Mouse (Mus musculus): ENCODE measurements around the gene Ccdc158.

Ccdc158 gene

DNA sequence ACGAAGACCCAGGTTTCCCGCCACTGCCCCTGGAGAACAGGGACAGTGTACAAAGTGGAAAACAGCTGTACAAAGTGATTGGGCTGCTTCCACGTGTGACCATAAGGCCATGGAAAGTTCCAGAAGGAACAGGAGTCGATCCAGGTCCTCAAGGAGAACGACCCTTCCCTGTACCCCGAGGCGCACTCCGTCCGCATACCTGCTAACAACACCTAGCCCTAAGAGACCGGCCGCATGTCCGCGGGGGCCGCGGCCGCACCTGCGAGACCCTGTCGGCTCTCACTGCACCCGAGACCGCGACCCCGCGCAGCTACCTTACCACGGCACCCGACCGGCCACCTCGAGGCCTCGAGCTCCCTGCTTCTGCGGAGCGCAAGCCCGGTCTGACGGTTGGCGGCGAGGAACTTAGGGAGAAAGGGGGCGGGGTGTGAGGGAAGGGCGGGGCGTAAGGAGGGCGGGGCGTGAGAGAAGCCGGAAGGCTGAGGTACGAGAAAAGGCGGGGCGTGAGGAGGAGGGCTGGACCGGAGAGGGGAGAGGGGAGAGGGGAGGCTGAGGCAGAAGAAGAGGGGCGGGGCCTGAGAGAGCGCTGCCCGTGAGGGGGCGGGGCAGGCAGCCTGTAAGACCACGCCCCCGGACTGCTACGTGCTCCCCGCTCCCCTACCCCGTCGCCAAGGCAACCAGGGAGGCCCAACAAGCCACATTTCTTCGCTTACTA lies at the start of gene Ccdc158:
TSS of gene Ccdc158 (minus strand) at position 413 of the 715 bp plus-strand sequence.
- DNase-seq (ENCODE audit: low spot score in 2 of 2), result peak; percentile 43 to 55

DNA sequence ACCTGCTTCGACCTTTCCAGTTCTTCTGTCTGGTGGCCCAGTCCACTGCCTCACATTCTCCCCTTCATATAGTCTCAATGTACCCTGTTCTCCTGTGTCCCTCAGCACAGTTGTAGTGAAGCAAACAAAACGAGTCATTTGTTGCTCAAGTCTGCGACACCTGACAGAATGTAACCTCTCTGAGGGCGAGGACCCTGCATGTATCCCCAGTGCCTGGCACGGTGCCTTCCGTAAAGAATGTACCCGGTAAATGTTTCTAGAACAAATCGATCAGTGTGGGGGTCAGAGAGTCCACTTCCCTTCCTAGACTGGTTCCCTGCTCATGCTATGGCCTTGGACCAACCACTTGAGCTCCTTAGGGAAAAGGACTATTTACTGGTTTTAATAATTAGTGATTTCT lies 46.5 kb upstream of the Ccdc158 start:
- no peak for DNase-seq (ENCODE audit: low spot score in 2 of 2)

DNA sequence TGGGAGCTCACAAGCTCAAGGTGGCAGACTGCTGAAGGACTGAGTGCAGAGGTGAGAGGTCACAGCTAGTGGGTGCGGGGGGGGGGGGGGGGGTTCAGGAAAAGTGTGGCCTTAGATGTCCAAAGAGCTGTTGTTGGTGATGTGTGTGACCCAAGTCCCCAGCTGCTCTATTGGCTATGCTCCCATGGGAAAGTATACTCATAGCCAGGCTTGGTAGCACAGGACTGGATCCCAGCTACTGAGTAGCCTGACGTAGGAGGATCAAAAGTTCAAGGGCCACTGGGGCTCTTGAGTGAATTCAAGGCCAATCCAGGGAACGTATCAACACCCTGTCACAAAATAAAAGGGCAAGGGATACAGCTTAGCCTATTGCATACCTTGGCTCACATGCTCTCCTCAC lies 43.8 kb upstream of the Ccdc158 start:
- no peak for DNase-seq (ENCODE audit: low spot score in 2 of 2)

DNA sequence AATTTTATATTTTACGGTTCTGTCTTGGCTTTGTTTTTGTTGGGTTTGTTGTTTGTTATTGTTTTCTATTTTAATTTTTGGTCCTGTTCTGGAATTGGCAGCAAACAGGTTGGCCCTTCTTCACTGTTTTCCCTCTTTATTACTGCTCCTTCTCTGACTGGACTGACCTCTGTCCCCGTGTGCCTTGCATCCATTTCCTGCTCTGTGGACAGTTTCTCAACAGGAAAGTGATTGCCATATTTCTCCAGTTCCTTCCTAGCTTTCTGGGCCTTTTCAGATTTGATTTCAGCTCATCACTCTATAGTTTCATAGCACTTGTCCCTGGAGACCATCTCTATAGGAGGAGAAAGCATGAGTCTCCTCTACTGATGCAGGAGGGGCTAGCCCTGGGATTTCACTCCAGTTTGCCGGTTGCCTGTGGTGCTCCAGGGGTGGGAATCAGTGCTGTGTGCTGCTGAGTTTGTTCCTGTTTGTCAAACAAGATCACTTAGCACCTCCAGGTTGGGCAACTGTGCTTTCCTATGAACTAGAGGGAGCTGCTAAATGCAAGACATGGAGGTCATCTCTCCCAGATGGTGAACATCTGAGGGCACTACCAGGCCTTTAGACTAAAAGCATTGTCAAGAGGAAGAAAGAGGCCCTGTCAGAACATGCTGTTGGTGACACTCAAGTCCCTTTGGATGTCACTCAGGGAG lies 42.7 kb upstream of the Ccdc158 start:
- no peak for DNase-seq (ENCODE audit: low spot score in 2 of 2)

DNA sequence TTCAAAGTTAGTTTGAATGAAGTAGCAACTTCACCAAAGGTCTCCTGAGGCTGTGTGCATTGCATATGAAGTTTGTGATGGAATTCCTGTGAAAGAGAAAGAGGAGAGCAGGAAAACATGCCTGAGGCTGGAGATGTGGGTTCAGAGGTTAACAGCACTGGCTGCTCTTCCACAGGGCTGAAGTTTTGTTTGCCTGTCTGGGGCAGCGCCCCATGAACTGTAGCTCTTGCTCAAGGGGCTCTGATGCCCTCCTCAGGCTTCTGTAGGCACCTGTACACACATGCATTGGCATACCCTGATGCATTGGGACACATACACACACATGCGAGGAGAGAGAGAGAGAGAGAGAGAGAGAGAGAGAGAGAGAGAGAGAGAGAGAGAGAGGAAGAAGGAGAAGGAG lies 40.8 kb upstream of the Ccdc158 start:
- no peak for DNase-seq (ENCODE audit: low spot score in 2 of 2)

DNA sequence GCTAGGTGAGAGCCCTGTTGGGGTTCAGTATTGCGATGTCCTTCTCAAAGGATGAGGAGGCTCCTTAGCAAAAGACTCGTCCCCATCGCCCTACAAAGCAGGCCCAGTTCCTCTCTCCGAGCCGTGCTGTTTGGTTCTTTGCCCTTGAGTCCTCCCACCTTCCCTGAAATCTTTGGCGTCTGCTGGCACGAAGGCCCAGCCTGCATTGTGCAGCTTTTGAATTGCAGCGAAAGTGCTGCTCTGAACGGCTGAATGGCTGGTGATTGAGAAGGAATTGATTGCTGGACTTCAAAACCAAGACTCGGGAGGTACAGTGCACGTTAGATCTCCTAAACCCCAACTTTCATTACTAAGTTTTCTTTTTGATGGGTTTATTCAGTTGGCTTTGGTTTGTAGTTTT lies 40.2 kb upstream of the Ccdc158 start:
- DNase-seq (ENCODE audit: low spot score in 2 of 2), result no peak

DNA sequence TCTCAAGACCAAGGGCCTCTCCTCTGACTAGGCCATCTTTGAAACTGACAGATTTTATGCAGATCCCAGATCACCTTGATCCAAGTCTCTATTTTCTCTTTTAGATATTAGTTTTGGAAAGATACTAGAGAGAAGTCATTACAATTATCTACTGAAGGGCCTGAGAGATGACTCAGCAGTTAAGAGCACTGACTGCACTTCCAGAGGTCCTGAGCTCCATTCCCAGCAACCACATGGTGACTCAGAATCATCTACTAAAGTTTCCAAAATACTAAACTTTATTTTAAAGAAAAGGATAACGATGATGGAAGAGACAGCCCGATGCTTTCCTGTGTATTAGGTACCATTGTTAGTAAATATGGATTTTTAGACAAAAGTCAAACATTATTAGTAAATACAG lies 39.8 kb upstream of the Ccdc158 start:
- DNase-seq (ENCODE audit: low spot score in 2 of 2), result no peak

DNA sequence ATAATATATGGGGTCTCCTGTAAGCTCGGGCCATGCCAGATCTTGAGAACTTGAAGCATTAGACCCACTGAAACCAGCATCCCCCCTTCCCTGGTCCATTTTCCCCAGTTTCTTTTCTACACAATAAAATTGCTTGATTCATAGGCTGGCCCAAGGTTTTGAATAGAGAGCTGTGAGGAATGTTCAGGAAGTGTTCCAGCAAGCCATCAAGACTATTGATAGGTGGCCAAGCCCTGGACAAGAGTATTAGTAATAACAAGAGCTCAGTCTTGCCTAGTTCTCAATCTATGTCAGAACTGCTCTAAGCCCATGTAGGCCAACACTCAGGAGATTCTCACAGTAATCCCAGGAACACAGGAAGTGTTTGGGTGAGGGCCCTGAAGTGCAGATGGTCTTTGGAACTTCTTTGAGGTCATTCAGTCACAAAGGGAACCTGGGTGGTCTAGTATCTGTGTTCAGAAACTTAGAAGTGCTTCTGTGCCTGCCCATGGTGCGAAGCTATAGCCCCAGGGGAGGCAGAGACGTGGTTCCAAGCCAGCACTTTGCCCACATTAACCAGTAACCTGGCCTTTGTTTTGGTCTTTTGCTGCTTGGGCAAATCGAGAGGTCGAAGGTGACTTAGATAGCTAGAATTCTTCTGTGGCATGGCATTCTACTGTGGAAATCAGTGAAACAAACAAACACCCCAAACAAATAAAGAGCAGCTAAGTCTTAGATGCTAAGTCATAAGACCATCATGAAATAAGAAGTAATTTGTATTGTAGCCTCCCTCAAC lies 37.7 kb upstream of the Ccdc158 start:
- DNase-seq (ENCODE audit: low spot score in 2 of 2), result no peak

DNA sequence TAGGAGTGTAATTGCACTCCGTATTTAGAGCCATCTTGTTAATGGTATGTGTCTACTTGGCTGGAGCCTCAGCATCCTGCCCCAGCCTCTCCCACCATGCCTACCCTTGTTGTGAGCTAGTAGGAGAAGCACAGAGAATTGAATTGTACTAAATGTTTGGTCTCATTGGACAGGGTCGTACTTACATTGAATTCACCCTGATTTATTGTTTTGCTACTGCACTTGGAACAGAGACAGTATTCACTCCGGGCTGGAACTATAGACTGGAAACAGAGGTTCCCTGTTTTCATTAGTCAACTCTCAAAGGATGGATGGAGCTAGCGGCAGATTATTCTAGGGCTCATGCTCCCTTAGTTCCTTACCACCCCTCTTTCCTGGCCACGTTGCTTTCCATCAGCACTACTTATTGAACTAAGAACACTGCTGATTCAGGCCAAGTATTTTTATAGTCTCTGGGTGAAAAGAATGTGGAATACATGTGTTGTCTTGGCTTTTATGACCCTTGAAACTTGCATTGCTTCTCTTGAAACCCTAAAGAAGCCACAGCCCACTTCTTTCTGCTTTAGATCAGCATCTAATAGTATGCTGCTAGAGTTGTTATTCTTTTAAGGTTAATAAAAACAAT lies 36.7 kb upstream of the Ccdc158 start:
- no peak for DNase-seq (ENCODE audit: low spot score in 2 of 2)

DNA sequence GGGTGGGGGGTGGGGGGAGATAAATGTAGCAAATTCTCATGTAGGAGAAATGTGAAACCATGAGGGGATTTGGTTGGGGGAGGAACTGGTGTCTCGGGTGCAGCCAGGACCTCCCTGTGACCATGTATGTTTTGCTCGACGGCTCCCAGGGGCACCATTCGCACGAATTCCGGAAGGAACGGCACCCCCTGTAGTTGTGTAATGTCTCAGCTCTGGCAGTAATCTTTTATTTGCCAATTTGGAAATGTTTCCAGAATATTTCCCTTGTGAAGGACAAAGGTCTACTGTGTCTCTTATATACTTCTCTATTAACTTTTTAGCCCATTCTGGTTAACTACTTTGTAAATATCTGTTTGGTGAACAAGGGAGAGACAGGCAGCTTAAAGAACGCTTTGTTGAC lies 35.7 kb upstream of the Ccdc158 start:
- no peak for DNase-seq (ENCODE audit: low spot score in 2 of 2)

DNA sequence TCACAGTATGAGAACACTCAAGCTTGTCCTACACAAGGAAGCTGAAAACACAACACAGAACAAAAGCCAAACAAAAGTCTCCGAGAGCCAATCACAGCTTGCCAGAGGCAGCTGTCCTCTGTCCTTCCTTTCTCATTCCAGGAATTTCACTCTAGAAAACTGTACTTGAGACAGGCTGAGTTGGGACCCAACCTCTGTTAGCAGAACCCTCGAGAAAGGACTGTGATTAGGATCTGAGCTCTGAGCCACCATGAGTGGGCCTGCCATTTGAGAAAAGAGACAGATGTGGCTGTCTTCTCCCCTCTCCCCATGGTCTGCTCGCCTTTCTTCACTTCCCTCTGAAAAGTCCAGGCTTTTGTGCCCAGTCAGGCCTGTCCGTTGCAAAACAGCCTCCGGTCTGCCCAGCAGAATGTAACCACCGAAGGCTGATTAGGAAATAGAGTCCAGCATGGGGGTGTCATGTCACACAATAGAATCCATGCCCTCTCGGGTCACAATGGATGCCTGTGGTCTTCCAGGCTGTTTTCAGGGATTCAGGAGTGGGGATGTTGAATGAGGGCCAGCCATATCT lies 32.9 kb upstream of the Ccdc158 start:
- no peak for DNase-seq (ENCODE audit: low spot score in 2 of 2)

DNA sequence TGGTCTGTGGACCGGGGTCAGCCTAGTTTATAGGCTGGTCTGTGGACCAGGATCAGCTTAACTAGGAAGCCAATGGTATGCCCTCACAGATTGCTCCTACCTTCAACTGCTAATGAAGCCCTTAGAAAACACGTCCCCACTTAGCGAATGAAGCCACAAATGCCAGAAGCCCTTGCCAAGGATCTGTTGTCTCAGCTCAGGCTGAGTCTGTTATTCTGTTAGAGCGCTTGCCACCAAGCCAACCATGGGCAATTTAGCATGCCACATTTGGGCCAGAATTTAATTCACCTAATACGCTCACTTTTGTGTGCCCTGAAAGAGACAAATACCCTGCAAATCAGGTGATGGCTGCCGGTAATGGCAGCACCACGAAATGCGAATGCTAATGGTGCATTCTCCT lies 28.6 kb upstream of the Ccdc158 start:
- DNase-seq (ENCODE audit: low spot score in 2 of 2), result no peak

DNA sequence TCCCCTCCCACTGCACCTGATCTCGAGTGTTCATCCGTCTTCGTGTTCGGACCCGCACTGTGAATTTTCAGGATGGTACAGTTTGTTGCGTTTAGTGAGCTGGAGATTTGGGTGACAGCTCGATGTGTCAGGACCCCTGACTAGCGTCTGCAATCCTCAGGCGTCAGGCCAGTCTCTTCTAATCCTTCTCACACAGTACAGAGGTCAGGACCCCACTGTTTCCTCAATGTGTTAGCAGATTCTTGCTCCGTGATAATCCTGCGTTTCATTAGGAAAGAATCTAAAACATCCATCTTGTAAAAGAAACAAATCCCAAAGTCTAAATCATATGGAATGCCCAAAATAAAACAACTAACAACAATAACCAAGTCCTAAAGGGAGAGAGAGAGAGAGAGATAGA lies 26.7 kb upstream of the Ccdc158 start:
- DNase-seq (ENCODE audit: low spot score in 2 of 2), result no peak

DNA sequence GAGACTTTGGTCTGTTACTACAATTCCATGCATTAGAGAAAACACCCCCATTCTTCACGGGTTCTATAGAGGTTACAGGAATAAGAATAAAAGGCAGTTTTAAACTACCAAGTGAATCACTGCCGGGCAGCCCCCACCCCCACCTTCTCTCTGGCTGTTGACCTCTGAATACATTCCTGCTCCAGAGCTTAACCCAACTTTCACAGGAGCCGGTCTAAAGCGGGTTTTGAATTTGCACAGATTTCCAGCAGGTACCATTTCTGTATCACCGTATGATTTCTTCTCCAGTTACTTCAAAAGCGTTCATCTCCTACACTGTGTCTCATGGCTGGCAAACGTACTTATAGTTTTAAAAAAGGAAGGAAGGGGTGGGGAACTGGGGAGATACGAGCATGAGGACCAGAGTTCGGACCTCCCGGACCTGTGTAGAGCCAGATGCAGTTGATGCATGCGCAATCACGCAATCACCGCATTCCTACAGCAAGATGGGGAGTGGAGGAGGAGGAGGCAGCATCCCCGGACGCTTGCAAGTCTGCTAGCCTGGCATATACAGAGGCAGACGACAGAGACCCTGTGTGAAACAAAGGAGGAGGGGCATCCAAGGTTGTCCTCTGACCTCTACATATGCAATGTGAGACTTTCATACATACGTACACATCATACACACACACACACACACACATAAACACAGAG lies 23.9 kb upstream of the Ccdc158 start:
- DNase-seq (ENCODE audit: low spot score in 2 of 2), result no peak

DNA sequence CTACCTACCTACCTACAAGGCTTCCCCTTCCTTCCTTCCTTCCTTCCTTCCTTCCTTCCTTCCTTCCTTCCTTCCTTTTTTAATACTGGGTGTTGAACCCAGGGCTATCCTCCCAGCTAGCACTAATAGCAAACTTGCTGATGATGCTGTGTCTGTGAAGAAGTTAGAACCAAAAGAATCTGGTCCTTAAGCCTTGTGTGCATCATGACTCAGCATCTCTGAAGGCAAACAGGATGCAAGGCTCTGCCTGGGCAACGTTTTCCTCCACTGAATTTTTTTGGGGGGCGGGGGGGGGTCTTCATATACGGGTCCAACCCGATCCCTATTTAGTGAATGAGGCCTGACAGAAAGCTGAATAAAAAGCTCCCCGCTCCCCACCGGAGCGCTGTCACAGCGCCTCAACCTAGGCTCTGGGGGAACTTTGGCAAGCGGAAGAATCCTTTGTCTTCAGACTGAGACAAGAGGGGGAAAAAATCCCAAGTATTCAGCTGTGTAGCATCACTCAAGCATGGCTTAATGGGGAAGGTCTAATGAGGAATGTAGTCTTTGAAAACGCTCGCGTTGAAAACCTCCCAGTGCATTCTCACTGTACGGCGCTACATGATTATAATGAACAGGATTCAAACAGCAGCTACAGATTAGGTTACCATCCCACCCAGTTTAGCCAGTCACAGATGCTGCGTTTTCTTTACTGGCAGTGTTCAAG lies 23.2 kb upstream of the Ccdc158 start:
- DNase-seq (ENCODE audit: low spot score in 2 of 2), result no peak

DNA sequence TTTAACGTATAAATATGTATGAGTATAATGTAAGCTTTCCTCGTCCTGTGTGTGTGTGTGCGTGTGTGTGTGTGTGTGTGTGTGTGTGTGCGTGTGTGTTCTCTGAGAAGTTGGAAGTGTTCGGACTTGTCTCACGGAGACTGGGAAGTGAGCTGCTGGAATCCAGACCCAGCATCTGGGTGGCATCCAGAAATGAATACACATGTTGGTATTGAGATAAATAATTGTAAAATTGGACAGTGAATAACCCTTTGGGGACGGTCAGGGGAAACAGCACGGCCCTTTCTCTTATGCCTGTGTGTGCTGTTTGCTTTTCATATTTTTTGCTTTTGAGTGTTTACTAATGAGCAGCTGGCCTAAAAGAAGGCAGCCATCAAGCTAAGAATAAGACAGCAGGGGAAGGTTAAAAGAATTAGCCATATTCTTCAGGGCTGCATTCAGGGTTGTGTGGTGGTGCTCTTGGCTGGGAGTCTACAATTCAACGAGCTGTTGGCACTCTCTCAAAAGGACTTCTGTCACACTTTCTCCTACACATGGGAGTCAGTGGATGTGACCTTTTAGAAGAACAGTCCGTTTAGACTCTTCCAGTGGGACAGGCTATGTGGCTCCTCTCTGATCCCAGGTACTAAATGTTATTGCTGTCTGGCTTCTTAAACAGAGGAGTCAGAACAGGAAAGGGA lies 19.4 kb upstream of the Ccdc158 start:
- DNase-seq (ENCODE audit: low spot score in 2 of 2), result no peak

DNA sequence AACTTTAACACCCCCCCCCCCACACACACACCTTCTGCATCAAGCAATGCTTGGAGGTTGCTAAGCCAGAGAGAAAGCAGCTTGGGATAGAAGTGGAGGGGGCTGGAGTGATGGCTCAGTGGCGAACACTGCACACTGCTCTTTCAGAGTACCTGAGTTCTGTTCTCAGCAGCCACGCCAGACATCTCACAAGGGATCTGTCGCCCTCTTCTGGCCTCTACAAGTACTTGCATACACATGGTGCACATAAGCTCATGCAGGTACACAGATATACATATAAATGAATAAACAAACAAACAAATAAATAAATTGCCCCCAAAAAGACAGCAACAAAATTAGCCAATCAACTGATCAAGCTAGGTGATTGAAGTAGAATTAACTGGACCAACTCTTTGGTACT lies 18.7 kb upstream of the Ccdc158 start:
- DNase-seq (ENCODE audit: low spot score in 2 of 2), result no peak

DNA sequence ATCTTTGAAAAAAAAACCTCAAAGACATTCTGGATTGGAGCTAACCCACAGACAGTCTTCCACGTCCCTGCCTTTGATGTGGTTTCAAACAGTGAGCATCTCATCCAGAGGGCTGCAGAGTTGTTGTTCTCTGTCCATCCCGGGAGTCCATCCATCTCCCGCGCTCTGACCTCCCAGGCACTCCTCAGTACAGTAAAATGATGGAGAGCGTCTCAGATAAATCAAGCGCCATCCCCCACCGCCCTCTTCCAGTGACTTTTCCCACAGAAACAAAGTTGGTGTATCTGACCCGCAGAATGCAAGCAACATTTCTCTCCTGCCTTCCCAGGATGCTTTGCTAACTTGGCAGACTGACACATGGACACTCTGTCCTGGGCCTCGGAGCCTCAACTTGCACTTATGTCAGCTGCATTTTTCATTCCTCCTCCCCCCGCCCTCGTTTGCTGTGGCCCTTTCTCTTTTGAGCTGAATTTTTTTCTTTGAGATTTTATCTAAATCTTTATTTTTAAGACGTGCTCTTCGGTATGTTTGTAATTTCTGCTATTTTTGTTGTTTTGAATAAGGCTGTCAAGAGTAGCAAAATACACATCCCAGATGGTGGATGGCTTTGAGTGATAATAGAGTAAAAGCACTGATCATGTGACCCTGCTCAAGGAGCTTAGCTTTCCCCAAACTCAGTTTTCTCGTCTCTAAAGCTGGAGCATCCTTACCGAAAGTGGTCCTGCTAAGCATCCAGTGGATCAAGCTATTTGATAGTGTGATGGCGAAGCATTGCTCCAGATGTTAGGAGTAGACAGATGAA lies 17.3 kb upstream of the Ccdc158 start:
- no peak for DNase-seq (ENCODE audit: low spot score in 2 of 2)

DNA sequence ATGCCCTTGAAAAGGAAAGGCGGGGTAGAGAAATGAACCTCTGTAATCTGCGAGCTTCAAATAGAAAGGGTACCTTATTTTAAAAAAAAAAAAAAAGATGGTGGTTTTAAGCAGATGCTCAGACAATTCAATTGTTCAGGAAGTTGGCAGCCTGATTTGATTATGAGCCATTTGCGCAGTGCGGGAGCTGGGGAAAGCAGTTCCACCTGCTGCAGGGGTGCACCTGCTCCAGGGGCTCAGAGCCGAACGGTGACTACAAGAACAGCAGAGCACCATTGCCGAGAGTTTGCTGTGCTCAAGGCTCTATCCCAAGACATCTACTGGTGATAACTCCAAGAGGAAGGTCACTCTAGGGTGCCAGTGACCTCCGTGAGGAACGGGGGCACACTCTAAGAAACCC lies 13.5 kb upstream of the Ccdc158 start:
- DNase-seq (ENCODE audit: low spot score in 2 of 2), result no peak

All from right cerebral cortex, postnatal 36 days (tissue).